Mouse (Mus musculus) T-cell, adult 2 months (primary cell): ENCODE measurements around the gene Slc16a11.
A peak's percentile ranks its signal among the peaks of the same experiment; 100 is the strongest.

ENCODE experiments used
- DNase-seq: peaks from one replicate; pipeline ENCODE4 v3.0.0; 2022; ENCODE audit warnings: low spot score

The Slc16a11 gene

DNA sequence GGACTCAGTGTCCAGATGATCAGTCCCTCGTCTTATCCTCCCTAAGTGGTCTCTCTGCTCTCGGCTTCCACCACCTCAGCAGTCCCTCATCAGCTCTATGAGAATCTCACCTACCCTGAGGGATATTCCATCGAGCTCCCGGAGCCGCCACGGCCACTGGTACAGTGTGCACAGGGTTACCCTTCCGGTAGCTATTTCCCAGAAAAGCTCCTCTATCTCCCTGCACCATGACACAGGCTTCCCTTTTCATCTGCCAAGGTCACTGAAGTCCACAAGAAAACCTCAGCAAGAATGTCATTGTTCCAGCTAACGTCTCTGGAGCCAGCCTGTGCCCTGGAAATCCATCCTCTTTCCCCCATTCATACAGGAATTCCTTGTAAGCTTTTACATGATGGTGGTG, 39.3 kb downstream of the Slc16a11 start:
- no peak for DNase-seq

DNA sequence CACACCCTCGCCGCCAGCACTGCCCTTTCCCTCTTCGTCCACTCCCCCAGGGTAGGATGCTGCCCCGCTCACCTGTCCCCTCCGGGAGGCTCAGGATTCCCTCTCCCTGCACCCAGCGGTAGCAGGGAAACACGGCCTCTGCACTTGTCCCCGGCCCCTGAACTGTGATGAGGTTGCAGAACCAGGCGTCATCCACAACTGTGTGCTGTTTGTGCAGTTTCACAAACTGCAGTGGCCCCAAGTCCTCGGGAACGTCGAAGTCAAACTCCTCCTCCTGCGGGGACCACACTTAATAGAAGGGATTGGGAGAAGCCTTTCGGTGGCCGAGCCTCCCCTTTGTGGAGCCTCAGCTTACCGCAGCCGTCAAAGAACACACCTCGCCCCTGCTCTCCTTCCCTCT, 41.8 kb downstream of the Slc16a11 start:
- no peak for DNase-seq

DNA sequence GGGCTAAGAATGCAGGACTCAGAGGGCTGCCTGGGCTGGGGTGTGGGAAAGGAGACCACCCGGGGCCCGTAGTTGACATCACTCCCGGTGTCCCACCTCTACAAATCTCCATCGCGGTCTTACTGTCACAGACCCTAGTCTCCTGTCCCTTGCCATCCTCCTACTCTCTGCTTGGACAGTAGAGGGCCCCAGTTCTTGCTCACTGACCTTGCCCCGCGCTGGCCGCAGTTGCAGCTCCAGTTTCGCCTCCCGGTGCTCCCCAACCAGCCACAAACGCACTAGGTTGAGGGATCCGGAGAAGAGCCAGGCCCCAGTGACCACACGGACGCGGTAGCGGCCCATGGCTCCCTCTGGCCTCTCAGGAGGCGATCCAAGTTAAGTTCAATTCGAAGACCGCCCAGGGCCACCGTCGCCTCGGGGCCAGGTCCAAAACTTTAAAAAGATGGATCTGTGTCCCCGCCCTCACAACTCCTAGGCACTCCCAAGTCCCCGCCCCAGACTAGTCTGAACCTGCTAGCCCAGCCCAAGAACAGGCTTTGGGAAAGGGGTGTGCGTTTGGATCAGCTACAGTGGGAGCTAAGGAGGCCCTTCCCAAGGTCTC, 42.5 kb downstream of the Slc16a11 start, which contains the start of gene Alox12:
TSS of gene Alox12 (minus strand) at position 423 of the 601 bp plus-strand sequence.
- no peak for DNase-seq

- no peak for DNase-seq
Observed at GRCm38 (mm10) chr11:70259035-70259434, 46.5 kb downstream of the Slc16a11 start.

- DNase-seq: peak; percentile 44
Observed at GRCm38 (mm10) chr11:70265252-70265651, 52.7 kb downstream of the Slc16a11 start.

- no peak for DNase-seq
Observed at GRCm38 (mm10) chr11:70265819-70266218, 53.3 kb downstream of the Slc16a11 start.
